Mouse (Mus musculus): Measurements from ENCODE around the gene Prdm11. TPM values are rescaled to one million over a fixed set of nuclear protein-coding genes. Genes with fewer than 3 reads are reported as not detected.

The Prdm11 gene
- total RNA-seq, 2 experiments from 2014 or later = 0.39 to 0.90 TPM

DNA sequence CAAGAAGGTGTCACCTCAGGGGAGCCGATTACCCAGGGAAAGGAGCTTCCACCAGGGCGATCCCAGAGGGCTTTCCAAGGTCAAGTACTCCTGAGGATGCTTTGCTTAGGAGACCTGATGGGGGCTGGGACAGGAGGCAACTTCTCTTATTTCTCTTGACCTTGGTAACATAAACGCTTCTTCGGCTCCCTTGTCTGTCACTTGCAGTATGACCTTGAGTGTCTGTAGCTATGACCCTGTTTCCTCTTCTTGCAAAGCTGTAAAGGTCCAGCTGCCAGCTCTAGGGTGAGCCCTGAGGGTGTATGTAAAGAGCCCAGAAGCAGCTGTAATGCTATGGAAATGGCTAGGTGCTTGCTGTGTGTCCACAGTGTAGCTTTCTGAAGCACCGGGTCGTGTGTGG is 1.1 kb upstream of the Prdm11 start:
- DNase-seq (ENCODE audit: low spot score) = no peak

DNA sequence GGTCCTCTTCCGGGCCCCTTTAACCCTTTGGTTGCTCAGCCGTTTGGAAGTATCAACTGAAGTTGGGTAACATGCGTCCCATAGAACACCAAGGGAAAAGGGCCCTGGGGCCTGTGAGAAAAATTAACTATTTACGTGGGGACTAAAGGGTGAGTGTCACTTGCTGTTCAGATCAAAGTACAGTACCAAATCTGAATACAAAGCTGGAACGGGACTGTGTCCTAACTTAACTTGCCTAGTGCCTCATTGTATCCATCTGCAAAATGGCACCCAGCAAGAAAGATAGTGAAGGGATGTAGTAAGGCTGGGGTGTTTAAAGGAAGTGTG is 505 bp upstream of the Prdm11 start:
- no peak for DNase-seq (ENCODE audit: low spot score)

DNA sequence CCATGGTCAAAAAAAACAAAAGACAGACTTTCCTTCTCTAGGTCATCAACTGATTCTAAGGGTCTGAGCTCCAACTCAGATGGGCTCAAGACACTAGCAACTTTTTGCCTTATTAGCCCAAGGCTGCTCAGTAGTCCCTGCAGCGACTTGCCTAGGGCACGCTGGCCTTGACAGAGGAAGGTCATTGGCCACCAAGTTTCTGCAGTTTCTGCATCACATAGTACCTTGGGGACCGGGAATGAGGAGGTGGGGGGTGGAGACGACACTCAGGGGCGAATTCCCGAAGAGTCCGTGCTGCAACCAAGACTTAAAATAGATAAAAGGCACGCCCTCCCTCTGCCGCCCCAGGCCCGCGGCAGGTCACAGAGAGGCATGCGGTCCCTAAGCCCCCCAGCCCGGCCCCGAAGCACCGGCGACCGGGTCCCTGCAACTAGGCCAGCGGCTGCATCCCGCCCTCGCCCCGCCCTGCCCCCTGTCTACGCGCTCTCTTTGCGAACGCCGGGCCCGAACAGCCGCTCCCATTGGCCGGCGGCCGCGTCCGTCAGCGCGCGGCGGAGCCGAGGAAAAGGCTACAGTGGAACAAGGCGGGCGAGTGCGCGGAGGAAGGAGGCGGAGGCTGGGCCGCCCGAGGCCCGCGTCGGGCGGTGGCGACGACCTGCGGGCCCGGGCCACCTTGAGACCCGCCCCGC is 694 bp downstream of the Prdm11 start:
- peak; percentile 94 for DNase-seq (ENCODE audit: low spot score)

DNA sequence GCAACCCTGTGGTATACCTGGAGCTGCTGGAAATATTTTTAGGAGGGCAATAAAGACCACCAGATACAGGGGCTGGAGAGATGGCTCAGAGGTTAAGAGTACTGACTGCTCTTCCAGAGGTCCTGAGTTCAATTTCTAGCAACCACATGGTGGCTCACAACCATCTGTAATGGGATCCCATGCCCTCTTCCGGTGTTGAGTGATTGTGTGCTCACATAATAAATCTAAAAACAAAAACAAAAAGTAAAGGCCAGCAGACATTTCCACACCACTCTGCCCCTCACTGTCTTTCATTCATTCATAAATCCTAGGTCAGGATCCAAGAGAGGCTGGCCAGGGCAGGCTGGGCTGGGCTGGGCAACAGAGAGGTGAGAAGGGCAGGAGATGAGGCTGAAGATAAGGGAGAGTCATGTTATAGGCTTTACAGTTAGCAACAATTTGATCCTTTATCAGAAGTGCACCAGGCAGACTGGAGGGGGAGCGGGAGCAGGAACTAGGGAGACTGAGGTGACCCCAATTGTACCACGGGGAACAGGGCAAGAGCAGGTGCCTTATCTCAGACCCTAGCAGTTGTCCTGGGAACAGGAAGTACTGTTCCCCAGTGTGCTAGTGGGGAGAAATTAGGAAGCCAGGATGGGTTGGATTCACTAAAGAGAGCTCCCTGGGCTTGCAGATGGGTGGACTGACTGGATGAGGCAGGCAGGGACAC is 2.4 kb downstream of the Prdm11 start:
- no peak for DNase-seq (ENCODE audit: low spot score)

DNA sequence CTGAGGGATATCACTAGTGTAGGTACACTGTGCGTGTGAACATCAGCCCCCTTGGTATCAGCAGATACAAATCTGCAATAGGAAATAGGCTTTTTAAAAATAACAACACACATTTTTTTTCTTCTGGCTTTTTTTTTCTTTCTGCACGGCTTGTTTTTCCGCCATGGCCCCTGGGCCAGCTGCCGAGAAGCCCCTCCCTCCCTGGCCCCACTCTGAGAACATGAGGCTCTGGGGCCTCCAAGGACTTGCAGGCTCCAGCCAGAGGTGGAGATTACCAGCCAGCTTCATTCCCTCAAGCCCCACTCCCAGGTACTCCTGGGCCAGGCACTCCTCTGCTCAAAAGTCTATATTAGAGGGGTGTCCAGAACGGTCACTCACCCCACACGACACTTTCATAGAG is 4.5 kb downstream of the Prdm11 start:
- DNase-seq (ENCODE audit: low spot score) = no peak

DNA sequence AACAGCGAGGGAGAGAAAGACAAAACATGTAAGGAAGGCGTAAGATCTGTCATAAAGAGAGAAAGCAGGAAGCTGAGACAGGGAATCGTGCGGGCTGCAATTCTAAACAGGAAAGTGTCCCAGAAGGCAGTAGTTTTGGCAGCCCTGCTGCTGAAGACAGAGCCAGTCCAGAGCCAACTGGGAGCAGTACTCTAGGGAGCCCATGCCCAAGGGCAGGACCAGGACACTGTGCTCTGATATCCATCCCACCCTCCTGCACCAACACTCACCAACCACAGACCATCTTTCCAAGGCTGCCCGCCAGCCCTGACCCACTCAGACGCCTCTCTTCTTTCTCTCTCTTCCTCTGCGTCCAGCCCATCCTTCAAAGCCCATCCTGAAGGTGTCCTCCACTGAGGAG is 5.1 kb downstream of the Prdm11 start:
- no peak for DNase-seq (ENCODE audit: low spot score)

DNA sequence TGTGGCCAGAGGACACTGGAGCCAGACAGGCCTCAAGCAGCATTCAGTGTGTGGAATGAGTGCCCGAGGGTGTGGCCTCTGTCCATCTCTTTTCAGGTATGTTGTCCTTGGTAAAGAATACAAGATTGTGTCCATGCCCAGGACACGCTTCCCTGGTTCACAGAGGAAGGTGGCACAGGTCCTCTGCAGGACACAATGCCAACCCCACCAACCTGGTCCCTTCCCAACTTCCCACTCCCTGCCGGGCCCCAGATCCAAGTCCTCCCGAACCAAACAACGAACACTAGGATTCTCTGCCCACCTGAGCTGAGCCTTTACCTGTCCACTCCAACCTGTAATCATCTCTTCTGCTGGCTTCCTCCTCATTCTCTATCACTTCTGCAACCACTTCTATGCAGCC is 6.3 kb downstream of the Prdm11 start:
- DNase-seq (ENCODE audit: low spot score) = no peak

DNA sequence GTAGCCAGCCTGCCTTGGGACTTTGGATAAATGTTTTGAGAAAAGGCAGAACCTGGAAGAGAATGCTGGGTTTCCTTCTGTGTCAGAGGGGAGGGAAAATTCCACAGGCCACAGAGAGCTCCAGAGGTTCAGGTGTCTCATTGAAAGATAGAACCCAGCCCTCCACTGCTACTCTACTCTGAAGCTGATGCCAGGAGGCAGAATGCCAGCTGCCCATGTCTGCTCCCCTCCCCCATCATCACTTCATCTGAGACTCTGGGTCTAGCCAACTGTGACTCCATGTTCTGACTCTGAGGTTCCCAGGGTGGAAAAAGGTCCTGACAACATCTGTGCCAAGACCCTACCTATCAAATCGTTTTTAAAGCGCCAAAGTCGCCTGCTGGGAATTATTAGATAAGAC is 6.9 kb downstream of the Prdm11 start:
- no peak for DNase-seq (ENCODE audit: low spot score)

DNA sequence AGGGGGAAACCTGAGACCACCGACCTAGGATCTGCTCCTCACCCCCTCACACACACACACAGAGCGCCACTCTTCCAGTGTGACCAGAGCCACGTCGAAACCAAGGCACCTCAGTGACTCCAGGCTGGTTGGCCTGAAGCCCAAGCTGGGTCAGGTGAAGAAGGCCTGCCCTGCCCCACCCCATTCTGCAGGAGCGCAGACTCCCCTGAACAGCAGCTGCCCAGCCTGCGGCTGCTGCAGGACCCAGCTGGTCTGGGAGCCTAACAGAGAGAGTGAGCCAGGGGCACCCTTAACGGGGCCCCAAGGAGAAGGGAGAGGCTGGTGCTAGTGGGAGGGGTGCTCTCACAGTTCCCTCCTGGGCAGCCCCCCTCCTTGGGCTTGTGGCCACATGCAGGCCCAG is 10.3 kb downstream of the Prdm11 start:
- DNase-seq (ENCODE audit: low spot score) = no peak

DNA sequence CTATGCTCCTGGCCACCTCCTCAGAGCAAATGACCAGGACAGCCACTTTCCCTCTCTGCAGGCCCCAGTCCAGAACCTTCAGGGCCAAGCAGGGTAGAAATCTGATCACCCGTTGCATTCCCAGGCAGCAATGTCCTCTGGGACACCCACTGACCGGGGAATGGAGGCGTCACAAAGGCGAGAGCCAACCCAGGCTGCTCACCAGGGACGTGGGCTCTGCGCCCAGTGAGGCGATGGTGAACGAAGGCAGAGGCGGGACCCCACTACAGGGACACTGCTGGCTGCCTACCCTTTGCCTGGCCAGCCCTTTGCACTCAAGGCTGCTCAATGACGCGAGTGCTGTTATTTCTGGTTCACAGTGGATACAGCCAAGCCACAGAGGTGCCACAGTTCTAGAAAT is 13.3 kb downstream of the Prdm11 start:
- peak; percentile 83 for DNase-seq (ENCODE audit: low spot score)

DNA sequence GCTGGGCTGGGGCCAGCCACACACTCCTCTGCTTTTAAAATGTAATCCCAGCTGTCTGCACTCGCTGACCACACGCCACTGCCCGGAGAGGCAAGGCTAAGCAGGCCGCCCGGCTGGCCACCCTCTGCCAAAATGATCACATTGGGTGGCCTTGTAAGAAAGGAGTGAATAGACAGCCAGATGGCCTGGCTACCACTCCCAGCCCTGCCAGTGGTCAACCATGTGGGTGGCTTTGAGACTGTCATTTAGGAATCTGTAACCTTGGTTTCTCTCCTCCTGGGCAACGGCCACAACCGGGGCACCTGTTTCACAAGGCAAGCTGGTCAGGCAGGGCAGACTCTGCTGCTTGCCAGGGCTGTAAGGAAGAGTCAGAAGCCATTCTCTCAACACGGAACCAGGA is 13.9 kb downstream of the Prdm11 start:
- DNase-seq (ENCODE audit: low spot score) = peak; percentile 40

DNA sequence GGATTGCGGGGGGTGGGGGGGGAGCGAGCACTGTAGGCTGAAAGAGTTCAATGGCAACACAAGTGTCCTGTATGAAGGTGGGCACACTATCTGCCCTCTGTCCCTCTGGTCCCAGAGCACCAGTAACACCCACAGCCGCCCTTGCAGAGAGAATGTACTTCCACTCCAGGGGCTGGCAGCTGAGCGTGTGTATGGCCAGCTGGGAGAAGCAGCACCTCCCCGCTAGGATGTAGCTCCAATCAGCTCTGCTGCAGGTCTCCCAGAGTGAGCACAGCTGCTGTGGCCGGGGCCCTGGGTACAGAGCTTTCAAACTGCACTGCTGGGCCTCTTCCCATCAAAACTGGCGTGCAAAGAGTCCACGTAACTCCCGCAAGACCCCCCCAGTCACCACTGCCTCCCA is 14.9 kb downstream of the Prdm11 start:
- no peak for DNase-seq (ENCODE audit: low spot score)

DNA sequence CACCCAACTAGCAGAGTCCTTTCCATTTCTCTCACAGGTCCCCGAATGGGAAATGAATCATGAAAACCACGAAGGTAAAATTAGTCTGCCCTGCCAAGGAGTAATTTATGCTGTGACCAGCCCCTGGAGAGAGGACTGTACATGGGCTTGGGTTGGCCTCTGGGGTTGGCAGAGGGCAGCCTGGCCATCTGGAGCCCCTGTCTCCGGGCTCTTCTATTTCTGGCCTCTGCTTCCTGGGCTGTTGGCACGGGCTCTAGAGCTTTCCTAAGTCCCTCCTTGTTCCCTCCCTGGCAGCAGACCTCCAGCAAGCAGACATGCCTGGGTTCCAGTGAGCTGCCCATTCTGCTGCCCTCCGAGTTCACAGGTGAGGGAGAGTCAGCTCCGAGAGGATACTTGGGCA is 15.9 kb downstream of the Prdm11 start:
- no peak for DNase-seq (ENCODE audit: low spot score)

DNA sequence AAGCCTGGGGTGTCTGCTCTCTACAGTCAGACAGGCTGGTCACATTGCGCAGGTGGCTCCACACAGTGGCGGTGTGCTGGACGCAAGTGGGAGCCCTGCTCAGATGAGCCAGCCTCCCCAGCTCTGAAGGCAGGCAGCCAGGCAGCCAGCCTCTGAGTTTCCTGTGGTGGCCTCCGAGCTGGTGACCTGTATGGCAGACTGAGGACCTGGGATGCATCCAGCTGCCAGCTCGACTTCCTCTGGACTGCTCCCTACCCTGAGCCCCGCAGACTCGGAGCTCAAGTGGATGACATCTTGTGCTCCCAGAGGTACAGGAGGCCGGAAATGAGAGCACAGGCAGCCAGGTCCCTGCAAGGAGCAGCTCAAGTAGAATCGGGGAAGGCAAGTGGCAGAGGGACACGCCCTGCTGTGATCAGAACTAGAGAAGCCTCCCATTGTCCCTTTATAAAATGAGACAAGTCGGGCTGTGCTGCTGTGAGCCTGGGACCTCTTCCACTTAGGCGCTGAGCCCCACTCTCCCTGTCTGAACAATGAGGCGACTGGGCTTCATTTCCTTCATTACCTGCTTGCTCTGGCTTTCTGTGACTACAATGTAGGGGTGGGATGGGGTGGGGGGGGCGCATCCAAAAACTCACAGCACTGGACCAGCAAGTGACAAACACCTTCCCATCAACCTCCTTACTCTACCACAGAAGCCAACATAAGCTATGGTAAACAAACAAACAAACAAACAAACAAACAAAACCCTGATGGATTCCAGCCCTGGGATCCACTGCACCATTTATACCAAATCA is 16.5 kb downstream of the Prdm11 start:
- DNase-seq (ENCODE audit: low spot score) = no peak

DNA sequence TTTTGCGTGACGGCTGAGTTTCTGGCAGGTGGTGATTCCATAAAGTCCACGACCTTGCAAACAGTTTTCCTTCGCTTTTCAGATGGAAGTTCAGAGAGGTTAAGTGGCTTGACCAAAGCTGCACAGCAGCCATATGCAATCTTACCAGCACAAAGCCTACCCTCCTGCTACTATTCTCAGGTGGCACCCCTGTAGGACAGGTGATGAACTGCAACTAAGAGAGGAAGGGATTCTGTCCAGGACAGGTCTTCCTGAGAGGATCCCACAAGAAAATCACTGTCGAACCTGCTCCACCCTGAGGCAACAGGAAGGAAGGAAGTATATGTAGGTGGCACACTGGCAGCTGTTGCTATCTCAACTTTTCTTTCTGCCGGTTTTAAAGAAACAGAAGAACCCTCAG is 17.1 kb downstream of the Prdm11 start:
- no peak for DNase-seq (ENCODE audit: low spot score)

DNA sequence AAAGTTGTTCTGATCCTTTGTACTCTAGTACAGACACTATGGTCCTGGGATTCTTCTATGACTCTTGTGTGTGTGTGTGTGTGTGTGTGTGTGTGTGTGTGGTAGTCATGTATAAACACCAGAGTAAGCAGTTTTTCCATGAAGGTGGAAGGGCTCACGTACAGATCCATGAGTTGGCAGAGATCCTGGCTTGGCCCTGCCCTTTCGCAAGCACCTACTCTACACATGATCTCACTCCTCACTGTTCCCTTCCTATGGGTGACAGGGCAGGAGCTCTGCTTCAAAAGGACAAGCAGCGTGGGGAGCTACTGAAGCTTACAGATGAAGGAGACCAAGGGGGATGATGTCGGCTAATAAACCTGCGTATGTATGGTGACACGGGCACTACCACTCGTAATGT is 18.3 kb downstream of the Prdm11 start:
- no peak for DNase-seq (ENCODE audit: low spot score)

DNA sequence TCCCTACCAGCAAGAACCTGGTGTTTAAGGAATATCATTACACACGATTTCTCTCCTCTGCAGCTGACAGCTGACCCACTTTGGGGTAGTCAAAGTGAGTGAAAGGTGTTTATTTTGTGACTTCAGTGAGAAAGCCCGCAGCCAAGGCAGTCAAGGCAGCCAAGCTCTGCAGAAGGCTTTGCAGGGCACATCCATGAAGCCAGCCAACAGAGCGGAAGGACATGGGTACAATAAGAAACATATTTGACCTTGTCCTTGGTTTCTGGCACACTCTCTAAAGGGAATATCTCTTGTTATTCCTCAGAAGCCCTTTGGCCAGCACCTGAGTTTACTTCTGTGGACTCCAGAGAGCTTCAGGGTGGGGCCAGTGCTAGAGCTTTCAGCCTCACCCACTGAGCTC is 21.5 kb downstream of the Prdm11 start:
- DNase-seq (ENCODE audit: low spot score) = no peak

DNA sequence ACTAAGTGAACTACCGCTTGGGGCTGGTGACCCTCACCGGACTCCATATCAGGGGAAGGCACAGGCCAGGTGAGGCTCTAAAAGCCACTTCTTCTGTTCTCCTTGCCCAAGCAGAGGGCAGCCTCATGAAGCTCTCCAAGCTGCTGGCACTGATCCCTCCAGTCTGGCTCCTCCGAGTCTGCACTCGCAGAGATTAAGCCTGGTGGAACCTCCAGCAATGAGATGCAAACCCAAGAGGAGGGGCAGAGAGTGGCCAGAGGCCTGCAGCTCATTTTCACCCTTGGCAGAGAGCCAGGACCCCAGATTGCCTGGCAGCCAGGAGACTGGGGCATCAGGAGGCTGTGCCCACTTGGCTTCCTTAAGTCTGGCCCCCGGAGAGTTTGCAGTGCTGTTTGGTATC is 27.1 kb downstream of the Prdm11 start:
- DNase-seq (ENCODE audit: low spot score) = no peak

DNA sequence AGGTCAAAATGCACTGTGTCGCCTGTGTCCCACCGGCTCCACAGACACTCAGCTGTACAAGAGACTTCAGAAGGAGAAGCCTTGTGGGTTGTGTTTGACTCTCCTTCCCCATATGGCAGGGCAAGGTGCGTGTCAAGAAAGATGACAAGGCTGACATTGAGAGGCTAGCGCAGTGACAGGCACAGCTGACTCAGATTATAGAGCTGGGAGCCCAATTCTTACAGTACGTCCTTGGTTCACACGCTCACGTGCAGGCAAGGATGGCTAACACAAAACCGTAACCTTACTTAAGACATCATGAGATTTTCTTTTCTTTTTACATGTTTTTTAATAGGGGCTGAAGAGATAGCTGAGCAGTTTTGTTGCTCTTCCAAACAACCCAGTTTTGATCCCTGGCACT is 28.8 kb downstream of the Prdm11 start:
- no peak for DNase-seq (ENCODE audit: low spot score)

DNA sequence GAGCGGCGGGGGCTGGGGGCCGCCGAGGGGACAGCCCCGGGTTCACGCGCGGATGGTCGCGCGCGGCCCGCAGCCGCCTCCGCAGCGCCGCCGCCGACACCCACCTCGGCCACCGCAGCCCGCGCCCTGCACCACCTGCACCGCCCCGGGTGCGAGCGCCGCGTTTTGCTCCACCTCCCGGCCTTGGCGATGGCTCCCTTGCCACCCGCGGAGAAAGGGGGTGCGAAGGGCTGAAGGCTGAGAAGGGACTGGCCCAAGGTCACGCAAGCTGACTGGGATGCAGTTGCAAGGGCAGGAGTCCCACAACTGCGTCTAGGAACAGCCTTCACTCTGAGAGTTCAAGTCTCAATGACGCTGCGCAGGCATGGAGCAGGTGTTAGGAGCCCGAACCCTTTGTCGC is 30.9 kb downstream of the Prdm11 start:
- DNase-seq (ENCODE audit: low spot score) = no peak

DNA sequence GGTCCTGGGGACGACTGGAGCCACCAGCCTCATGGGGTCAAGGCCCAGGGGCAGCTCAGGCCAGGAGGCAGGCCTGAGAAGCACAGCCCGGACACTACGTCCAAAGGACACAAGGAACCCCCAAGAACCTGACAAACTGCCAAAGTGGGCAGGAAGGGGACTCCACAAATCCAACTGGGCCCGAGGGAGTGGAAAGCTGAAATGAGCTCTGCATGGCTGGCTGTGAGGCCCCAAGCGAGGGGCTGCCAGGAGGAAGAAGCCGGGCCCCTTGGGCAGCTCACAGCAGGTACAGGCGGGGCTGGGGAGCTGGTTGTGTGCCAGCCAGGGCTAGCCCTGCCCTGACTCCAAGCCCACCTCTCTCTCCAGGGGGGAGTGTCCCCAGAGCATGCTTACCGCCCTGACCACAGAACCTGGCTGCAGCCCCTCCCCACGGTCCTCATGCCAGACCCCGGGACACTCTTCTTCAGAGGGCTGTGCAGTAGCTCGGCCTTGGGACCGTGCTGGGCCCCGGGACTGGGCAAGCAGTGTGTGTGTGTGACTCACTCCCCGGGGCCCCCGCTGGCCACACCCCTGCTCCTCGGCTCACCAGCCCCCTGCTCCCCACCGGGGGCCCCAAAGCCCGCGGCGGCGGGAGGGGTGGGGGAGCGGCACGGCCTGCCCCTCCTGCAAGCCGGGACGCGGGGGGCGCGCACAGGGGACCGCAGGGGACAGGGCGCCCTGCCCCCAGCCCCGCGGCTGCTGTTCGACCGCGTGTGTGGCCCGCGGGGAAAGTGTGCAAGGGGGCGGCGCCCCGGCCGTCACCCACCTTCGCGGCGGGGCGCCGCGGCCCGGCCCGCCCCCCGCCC is 31.7 kb downstream of the Prdm11 start:
- DNase-seq (ENCODE audit: low spot score) = no peak

All from gastrocnemius, adult 18-20 months (tissue).